9 mouse cellular contexts compared by ENCODE assay signal in genomic region chr2:129183561-129184031, GRCm38 (mm10). TPM values are rescaled to one million over a fixed set of nuclear protein-coding genes. Genes with fewer than 3 reads are reported as not detected.
DNase-seq lines count a peak whose midpoint lies in the region; ATAC-seq lines count a peak whose summit lies in the region.
"Had no signal": no experiment of that assay in that cellular context is flagged by ENCODE, and none has a peak within 500 bp of the region (broad histone marks: within the 10 kb centered on the region; RNA-seq: fewer than 3 reads in every experiment).

No protein-coding gene starts in this region.

- peaks cover 5% of the 10 kb centered on the region; the same call in 1 of the 2 replicates for H3K4me1 ChIP-seq in heart, embryonic 16.5 days (ENCODE audit: control insufficient read depth, insufficient read depth, low read length)
- H3K4me1 ChIP-seq in forebrain, embryonic 10.5 days, result peaks cover 2% of the 10 kb centered on the region; the same call in 1 of the 2 replicates
- no peaks in the 10 kb centered on the region for H3K4me1 ChIP-seq in forebrain, embryonic 16.5 days (replicated peaks; ENCODE audit: control insufficient read depth, insufficient read depth, low read length)

- no peak overlapping the region for H3K4me3 ChIP-seq in heart, embryonic 16.5 days (ENCODE audit: low read length)
- no peak overlapping the region for H3K4me3 ChIP-seq in forebrain, embryonic 10.5 days
- H3K4me3 ChIP-seq in forebrain, embryonic 16.5 days (replicated peaks; ENCODE audit: low read length), result no peak overlapping the region

- H3K27me3 ChIP-seq in heart, embryonic 16.5 days (ENCODE audit: control insufficient read depth, insufficient read depth, low read length), result no peaks in the 10 kb centered on the region
- H3K27me3 ChIP-seq in forebrain, embryonic 10.5 days (ENCODE audit: poor library complexity, severe bottlenecking), result no peaks in the 10 kb centered on the region
- no peaks in the 10 kb centered on the region for H3K27me3 ChIP-seq in forebrain, embryonic 16.5 days (replicated peaks; ENCODE audit: control insufficient read depth, insufficient read depth, low read length)

- peak overlapping the region; percentile 3; the same call in 1 of the 2 replicates for H3K4me2 ChIP-seq in heart, embryonic 16.5 days (ENCODE audit: low read depth, low read length)
- H3K4me2 ChIP-seq in forebrain, embryonic 16.5 days (ENCODE audit: low read length), result no peak overlapping the region

- no peak overlapping the region for H3K9ac ChIP-seq in heart, embryonic 16.5 days (ENCODE audit: low read length)
- H3K9ac ChIP-seq in forebrain, embryonic 16.5 days (replicated peaks; ENCODE audit: low read depth, low read length), result no peak overlapping the region

- intact Hi-C loops in gastrocnemius, postnatal 36 days (cut with DNase I), result no loop called here

- 46% methylated on average over 14 of the region's 14 CpGs for WGBS in heart, embryonic 16.5 days
- WGBS in forebrain, embryonic 10.5 days, result 82% methylated on average over 14 of the region's 14 CpGs
- 84% methylated on average over 14 of the region's 14 CpGs for WGBS in forebrain, embryonic 16.5 days

- peak overlapping the region; percentile 28; the same call in 1 of the 2 replicates for H3K27ac ChIP-seq in heart, embryonic 16.5 days (ENCODE audit: low read length)
- H3K27ac ChIP-seq in forebrain, embryonic 10.5 days, result no peak overlapping the region
- H3K27ac ChIP-seq in forebrain, embryonic 16.5 days (ENCODE audit: low read length), result no peak overlapping the region

- H3K9me3 ChIP-seq in heart, embryonic 16.5 days (replicated peaks; ENCODE audit: control insufficient read depth, low read length), result no peaks in the 10 kb centered on the region
- no peaks in the 10 kb centered on the region for H3K9me3 ChIP-seq in forebrain, embryonic 10.5 days
- no peaks in the 10 kb centered on the region for H3K9me3 ChIP-seq in forebrain, embryonic 16.5 days (ENCODE audit: control insufficient read depth, low read length)

- peak; percentile 46 for ATAC-seq in heart, embryonic 16.5 days (replicated peaks; ENCODE audit: extremely low read depth, insufficient read depth, low FRiP score)
- ATAC-seq in forebrain, embryonic 16.5 days, result no peak

- H3K36me3 ChIP-seq in heart, embryonic 16.5 days (ENCODE audit: control insufficient read depth, insufficient read depth), result no peaks in the 10 kb centered on the region
- no peaks in the 10 kb centered on the region for H3K36me3 ChIP-seq in forebrain, embryonic 10.5 days (replicated peaks)
- no peaks in the 10 kb centered on the region for H3K36me3 ChIP-seq in forebrain, embryonic 16.5 days (ENCODE audit: control insufficient read depth, insufficient read depth)

- peak; percentile 16 for DNase-seq in gastrocnemius, postnatal 10 days
- DNase-seq in gastrocnemius, postnatal 36 days, result no peak
- peak; percentile 79 for DNase-seq in A20 (ENCODE audit: low read depth, low spot score)
- DNase-seq in right cerebral cortex, postnatal 14 days, result peak; percentile 16
- DNase-seq in urinary bladder, postnatal 4 days (ENCODE audit: low spot score in 2 of 2), result no peak
- DNase-seq in forebrain, embryonic 10.5 days (ENCODE audit: extremely low spot score, low spot score), result no peak
- DNase-seq: kidney, adult 8-10 months had no signal

RNA-seq across cellular contexts. Expression of gene Slc20a1, which starts 15.0 kb away (rescaled TPM):
- 10 to 100 TPM in 1 of 2 experiments, 1 to 10 TPM in 1; 6.9 to 13.4 TPM for total RNA-seq in gastrocnemius, postnatal 10 days (2021)
- 10 to 100 TPM in 1 of 2 experiments, 1 to 10 TPM in 1; 7.9 to 10.5 TPM for total RNA-seq in gastrocnemius, postnatal 36 days (2021)
- 20.5 and 21.1 TPM in 2 replicates for polyA plus RNA-seq in heart, embryonic 16.5 days (2015; fragmentation: Nextera tagmentation; extraction: Ambion mirVana)
- 57.2 and 57.9 TPM in 2 replicates for polyA plus RNA-seq in forebrain, embryonic 10.5 days (2016; fragmentation: Nextera tagmentation; extraction: Ambion mirVana)
- polyA plus RNA-seq in forebrain, embryonic 16.5 days (2015; fragmentation: Nextera tagmentation; extraction: Ambion mirVana), result 58.3 and 60.4 TPM in 2 replicates

RNA-seq across cellular contexts. Expression of gene Chchd5, which starts 54.1 kb away (rescaled TPM):
- 10 to 100 TPM in 1 of 2 experiments, 1 to 10 TPM in 1; 9.1 to 10.2 TPM for total RNA-seq in gastrocnemius, postnatal 10 days (2021)
- 1 to 10 TPM; 8.4 to 8.7 TPM for total RNA-seq in gastrocnemius, postnatal 36 days (2021)
- polyA plus RNA-seq in heart, embryonic 16.5 days (2015; fragmentation: Nextera tagmentation; extraction: Ambion mirVana), result 17.6 and 18.2 TPM in 2 replicates
- 24.1 and 25.2 TPM in 2 replicates for polyA plus RNA-seq in forebrain, embryonic 10.5 days (2016; fragmentation: Nextera tagmentation; extraction: Ambion mirVana)
- polyA plus RNA-seq in forebrain, embryonic 16.5 days (2015; fragmentation: Nextera tagmentation; extraction: Ambion mirVana), result 20.1 and 23.5 TPM in 2 replicates

Comparison
In these comparisons a context has a peak if more than half of its experiments do, and no peak if none do; other contexts are left out.
1. DNase-seq: peak in gastrocnemius, postnatal 10 days (single experiment), A20 (single experiment) and right cerebral cortex, postnatal 14 days (single experiment); none in gastrocnemius, postnatal 36 days (0 of 2), urinary bladder, postnatal 4 days (0 of 2) and forebrain, embryonic 10.5 days (single experiment).